Mouse (Mus musculus) adipocyte (in vitro differentiated cells): ENCODE measurements around the gene Emp3.
"Not testable (repeated sequence)": the region's sequence is repeated elsewhere in the genome, so short reads cannot be mapped to it uniquely, and the experiment has no call there.

Source experiments
- DNase-seq: peaks from one replicate; pipeline ENCODE4 v3.0.0-alpha.2; 2016; ENCODE audit warnings: low spot score

Emp3 gene

GRCm38 (mm10) chr7:45921242-45921621 is at the start of gene Emp3:
Emp3 (minus strand) TSS chr7:45921404.
- DNase-seq: no peak

- no peak for DNase-seq
These were observed 35.4 kb upstream of the Emp3 start for GRCm38 (mm10) chr7:45956611-45957010.

GRCm38 (mm10) chr7:45949061-45949460 is 27.9 kb upstream of the Emp3 start:
- no peak for DNase-seq

GRCm38 (mm10) chr7:45943280-45943679 is 22.1 kb upstream of the Emp3 start:
- DNase-seq: not testable (repeated sequence)

GRCm38 (mm10) chr7:45941986-45942385 is 20.8 kb upstream of the Emp3 start:
- no peak for DNase-seq

GRCm38 (mm10) chr7:45939836-45940235 is 18.6 kb upstream of the Emp3 start:
- DNase-seq: no peak

- peak; percentile 54 for DNase-seq
These were observed 13.9 kb upstream of the Emp3 start for GRCm38 (mm10) chr7:45935114-45935513.

- not testable (repeated sequence) for DNase-seq
These were observed 12.6 kb upstream of the Emp3 start for GRCm38 (mm10) chr7:45933766-45934165.

- DNase-seq: no peak
These were observed 8.5 kb upstream of the Emp3 start for GRCm38 (mm10) chr7:45929688-45930087.

- DNase-seq: no peak
These were observed 7.6 kb upstream of the Emp3 start for GRCm38 (mm10) chr7:45928626-45929295.

- DNase-seq: no peak
These were observed 3.2 kb upstream of the Emp3 start for GRCm38 (mm10) chr7:45924429-45924816.

GRCm38 (mm10) chr7:45923762-45924428 is 2.7 kb upstream of the Emp3 start, which contains the start of gene Ccdc114:
Ccdc114 (plus strand) TSS chr7:45924072.
- peak; percentile 34 for DNase-seq

GRCm38 (mm10) chr7:45922928-45923761 is 1.9 kb upstream of the Emp3 start:
- DNase-seq: peak; percentile 81

GRCm38 (mm10) chr7:45921950-45922600 is 871 bp upstream of the Emp3 start:
- no peak for DNase-seq

- no peak for DNase-seq
These were observed 492 bp downstream of the Emp3 start for GRCm38 (mm10) chr7:45920583-45921241.

GRCm38 (mm10) chr7:45919761-45920160 is 1.4 kb downstream of the Emp3 start:
- no peak for DNase-seq

GRCm38 (mm10) chr7:45919083-45919671 is 2.0 kb downstream of the Emp3 start:
- DNase-seq: no peak

- DNase-seq: no peak
These were observed 3.3 kb downstream of the Emp3 start for GRCm38 (mm10) chr7:45917926-45918325.

GRCm38 (mm10) chr7:45917004-45917704 is 4.0 kb downstream of the Emp3 start:
- DNase-seq: no peak
